Mouse (Mus musculus): ENCODE measurements around the gene Ppp1r12b. TPM values are rescaled to one million over a fixed set of nuclear protein-coding genes. Genes with fewer than 3 reads are reported as not detected.
A peak's percentile ranks its signal among the peaks of the same experiment; 100 is the strongest.

The Ppp1r12b gene
- polyA plus RNA-seq, 1 experiment from 2014 or later: 15.1 TPM

DNA sequence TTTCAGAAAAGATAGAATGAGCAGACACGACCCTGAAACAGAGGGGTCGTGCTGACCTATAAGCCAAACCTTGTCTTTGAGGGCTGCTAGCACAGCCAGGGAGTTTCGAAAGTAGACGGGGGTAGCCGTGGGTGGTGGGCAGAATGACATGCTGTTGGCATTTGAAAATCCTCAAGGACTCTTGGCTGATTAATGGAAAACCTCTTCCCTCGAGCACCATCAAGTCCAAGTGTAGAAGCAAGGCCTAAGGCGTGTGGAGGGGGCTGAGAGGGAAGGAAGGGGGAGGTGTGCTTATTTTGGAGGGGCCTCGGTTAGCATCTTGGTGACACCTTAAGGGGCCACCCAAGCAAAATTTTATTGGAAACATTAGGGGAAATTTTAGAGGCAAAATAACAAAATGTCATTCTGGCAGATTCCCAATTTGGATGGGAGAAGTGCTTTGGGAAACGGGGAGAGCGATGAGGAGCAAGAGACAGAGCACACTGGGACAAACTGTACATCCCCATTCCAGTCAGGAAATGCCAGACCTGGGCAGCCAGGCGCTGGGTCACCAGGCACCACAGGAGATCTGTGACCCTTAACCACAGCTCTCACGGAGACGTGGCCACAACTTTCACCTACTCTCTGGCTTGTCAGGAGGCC, 200.1 kb downstream of the Ppp1r12b start:
- H3K9ac ChIP-seq: no peak overlapping the region
- WGBS: 52% methylated on average over 13 of the region's 13 CpGs
- H3K36me3 ChIP-seq: 0 out of 2 replicates have a peak, but pooled peaks cover 6% of the 10 kb centered on the region
- no peaks in the 10 kb centered on the region for H3K27me3 ChIP-seq
- H3K9me3 ChIP-seq: no peaks in the 10 kb centered on the region
- no peak for ATAC-seq (ENCODE audit: low FRiP score, low read depth)
- peaks cover 26% of the 10 kb centered on the region for H3K4me1 ChIP-seq (replicated peaks)
- H3K4me2 ChIP-seq: no peak overlapping the region
- no peak overlapping the region for H3K4me3 ChIP-seq
- H3K27ac ChIP-seq (replicated peaks): 0 out of 2 replicates have a peak overlapping the region, but pooled peaks have one; percentile 67

DNA sequence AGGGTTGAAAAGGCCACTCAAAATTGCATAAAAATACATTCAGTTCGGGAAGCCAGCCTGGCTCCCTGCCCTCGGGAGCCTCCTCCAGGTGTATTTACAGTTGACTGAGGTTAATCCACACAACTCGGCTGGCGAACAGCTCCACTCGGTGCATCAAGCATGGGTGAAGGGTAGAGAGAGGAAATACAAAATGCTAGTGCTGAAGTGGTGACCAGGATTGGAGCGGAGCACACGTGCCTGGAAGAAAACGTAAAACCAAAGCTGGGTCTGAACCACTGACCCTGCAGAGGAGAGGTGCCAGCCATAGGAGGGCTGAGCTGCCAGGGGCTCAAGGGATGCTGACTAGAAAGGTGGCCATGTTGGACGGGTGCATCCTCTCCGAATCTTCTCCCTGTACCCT, 200.9 kb downstream of the Ppp1r12b start:
- 0 out of 2 replicates have a peak, but pooled peaks cover 6% of the 10 kb centered on the region for H3K36me3 ChIP-seq
- no peak overlapping the region for H3K9ac ChIP-seq
- peaks cover 26% of the 10 kb centered on the region for H3K4me1 ChIP-seq (replicated peaks)
- no peaks in the 10 kb centered on the region for H3K27me3 ChIP-seq
- H3K4me2 ChIP-seq: no peak overlapping the region
- 76% methylated on average over 10 of the region's 10 CpGs for WGBS
- no peak overlapping the region for H3K27ac ChIP-seq (replicated peaks)
- H3K9me3 ChIP-seq: no peaks in the 10 kb centered on the region
- no peak for ATAC-seq (ENCODE audit: low FRiP score, low read depth)
- no peak overlapping the region for H3K4me3 ChIP-seq

DNA sequence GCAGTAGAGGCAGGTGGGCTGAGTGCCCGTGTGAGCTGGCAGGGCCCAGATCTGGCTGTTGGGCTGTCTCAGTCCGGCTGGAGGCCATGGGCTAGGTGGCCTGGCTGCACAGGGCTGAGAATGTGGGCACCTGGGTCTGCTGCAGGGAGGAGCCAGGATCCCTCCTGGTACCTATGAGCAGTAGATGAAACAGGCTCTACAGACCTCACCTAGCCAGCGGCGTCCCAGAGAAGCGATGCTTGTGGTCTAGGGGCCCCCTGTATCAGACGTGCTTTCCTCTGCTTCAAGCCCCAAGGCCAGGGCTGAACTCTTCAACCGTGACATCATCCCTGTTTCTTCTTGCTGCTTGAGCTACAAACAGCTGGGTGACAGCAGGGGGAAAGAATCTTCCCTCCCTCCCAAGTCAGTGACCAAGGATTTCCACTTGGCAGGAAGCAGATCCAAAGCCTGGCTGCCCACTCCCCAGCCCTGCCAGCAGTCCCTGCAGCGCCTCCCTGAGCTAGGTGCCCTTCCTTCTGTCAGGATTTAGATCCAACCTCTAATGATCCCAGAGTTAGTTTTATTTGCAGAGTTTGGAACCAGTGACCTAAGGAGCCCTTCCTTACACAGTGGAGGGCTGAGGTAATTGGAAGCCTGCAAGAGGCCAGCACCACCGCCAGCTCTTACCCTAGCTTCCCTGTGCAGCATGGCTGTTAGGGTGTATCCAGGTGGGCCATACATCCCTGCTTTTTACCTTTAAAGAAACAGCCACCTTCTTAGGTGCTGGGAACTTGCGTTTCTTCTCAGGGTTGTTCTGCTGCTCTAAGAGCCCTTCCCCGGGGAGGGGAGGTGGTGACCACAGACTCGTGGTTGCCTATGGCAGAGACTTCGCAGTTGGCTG, 201.8 kb downstream of the Ppp1r12b start:
- H3K27ac ChIP-seq (replicated peaks): no peak overlapping the region
- H3K9me3 ChIP-seq: no peaks in the 10 kb centered on the region
- H3K36me3 ChIP-seq: no peaks in the 10 kb centered on the region
- 71% methylated on average over 13 of the region's 13 CpGs for WGBS
- H3K27me3 ChIP-seq: no peaks in the 10 kb centered on the region
- H3K4me1 ChIP-seq (replicated peaks): peaks cover 27% of the 10 kb centered on the region
- no peak overlapping the region for H3K4me3 ChIP-seq
- ATAC-seq (ENCODE audit: low FRiP score, low read depth): no peak
- no peak overlapping the region for H3K4me2 ChIP-seq
- no peak overlapping the region for H3K9ac ChIP-seq

DNA sequence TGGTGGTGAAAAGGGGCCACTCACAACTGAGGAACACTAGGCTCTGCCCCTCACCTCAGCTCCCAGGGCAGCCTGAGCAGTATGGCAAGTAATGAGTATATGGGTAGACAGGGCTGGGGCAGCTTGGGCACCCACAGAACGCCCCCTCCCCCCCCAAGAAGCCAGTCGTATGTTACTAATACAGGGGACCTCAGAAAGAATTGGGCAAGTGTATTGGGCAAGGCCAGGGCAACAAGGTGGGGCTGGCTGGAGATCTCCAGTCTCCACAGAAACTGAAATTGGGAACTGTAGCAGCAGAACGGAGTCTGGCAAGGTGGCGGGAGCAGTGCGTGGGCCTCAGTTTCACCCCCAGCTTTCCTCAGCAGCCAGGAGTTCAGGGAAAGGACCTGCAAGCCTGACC, 203.3 kb downstream of the Ppp1r12b start:
- Histone ChIP-seq H3K27me3 (no peaks in the 10 kb centered on the region), H3K9me3 (no peaks in the 10 kb centered on the region), H3K36me3 (no peaks in the 10 kb centered on the region), H3K4me1 (replicated peaks) (peaks cover 29% of the 10 kb centered on the region), H3K4me3 (no peak overlapping the region), H3K4me2 (no peak overlapping the region), H3K9ac (no peak overlapping the region), H3K27ac (replicated peaks) (no peak overlapping the region)
- 87% methylated on average over 5 of the region's 5 CpGs for WGBS
- no peak for ATAC-seq (ENCODE audit: low FRiP score, low read depth)

DNA sequence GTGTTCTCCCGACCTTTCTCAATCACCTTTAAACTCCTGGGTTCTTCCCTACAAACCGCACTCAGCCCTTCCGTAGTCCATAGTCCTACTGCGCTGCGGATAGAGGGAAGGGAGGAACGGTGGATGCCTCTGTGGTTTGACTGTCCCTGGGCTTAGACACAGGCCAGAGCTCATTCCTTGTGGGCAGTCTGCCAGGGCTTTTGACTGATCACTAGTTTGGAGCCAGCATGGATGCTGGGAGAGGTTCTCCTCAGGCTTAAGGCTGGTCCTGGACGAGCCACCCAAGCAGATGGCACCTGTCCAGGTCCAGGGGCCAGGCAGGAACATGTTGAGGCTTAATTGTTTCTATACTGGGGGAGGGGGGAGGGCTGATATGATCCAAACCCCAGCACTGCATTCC, 205.9 kb downstream of the Ppp1r12b start:
- Histone ChIP-seq H3K4me3 (no peak overlapping the region), H3K4me1 (replicated peaks) (peaks cover 11% of the 10 kb centered on the region), H3K9ac (no peak overlapping the region), H3K4me2 (no peak overlapping the region), H3K9me3 (no peaks in the 10 kb centered on the region), H3K36me3 (no peaks in the 10 kb centered on the region), H3K27ac (replicated peaks) (no peak overlapping the region), H3K27me3 (no peaks in the 10 kb centered on the region)
- 73% methylated on average over 7 of the region's 7 CpGs for WGBS
- no peak for ATAC-seq (ENCODE audit: low FRiP score, low read depth)

DNA sequence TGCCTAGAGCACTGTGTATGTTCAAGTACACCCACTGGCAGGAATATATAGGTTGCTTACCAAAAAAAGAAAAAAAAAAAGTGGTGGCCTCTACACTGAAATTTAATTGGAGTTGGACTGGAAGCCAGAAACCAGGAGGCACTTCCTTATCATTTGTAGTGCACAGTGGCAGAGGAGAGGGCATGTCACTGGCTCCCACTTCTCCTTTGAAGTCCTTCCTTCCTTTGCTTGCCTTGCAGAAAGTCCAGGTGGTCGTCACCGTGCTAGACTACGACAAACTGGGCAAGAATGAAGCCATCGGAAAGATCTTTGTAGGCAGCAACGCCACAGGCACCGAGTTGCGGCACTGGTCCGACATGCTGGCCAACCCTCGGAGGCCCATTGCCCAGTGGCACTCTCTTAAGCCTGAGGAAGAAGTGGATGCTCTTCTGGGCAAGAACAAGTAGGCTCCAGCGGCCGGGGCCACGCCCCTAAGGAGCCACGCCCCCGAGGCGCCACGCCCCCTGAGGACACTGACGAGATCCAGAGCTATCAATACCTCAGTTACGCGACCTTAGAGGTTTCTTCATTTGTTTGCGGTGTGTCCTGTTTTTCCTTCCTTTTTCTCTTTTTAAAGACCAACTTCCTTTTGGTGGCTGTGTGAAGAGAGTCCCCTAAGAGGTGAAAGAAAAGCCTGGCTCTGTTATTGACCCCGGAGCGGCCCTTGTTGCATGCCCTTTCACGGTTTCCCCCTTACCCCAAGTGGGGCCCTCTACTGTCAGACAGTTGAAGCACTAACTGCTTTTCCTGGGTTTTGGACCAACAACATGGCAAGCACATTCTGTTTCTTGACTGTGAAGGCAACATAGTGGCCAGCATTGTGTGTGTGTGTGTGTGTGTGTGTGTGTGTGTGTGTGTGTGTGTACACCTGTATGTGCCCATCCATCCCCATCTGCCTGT, 208.2 kb downstream of the Ppp1r12b start:
- no peak overlapping the region for H3K4me3 ChIP-seq
- H3K4me1 ChIP-seq (replicated peaks): peaks cover 3% of the 10 kb centered on the region; the same call in 1 of the 2 replicates
- H3K4me2 ChIP-seq: no peak overlapping the region
- WGBS: 22% methylated on average over 23 of the region's 23 CpGs
- no peak overlapping the region for H3K27ac ChIP-seq (replicated peaks)
- no peaks in the 10 kb centered on the region for H3K9me3 ChIP-seq
- H3K9ac ChIP-seq: no peak overlapping the region
- H3K27me3 ChIP-seq: no peaks in the 10 kb centered on the region
- ATAC-seq (ENCODE audit: low FRiP score, low read depth): no peak
- no peaks in the 10 kb centered on the region for H3K36me3 ChIP-seq

DNA sequence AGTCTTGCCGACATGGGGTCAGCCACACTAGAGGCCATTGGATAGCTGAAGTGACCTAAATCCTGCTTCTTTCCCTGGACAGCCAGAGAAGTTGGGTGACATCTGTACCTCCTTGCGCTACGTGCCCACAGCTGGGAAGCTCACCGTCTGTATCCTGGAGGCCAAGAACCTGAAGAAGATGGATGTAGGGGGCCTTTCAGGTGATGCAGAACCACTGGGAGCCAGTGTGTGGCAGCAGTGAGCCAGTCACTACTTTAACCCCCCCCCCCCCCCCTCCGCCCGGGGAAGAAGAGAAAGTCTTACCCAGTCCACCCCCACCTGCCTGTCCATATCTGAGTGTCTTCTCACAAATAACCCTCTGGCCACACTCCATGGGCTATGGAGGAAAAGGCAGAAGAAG, 210.1 kb downstream of the Ppp1r12b start:
- Histone ChIP-seq H3K4me2 (no peak overlapping the region), H3K9ac (no peak overlapping the region), H3K36me3 (no peaks in the 10 kb centered on the region), H3K27me3 (no peaks in the 10 kb centered on the region), H3K27ac (replicated peaks) (no peak overlapping the region), H3K4me1 (replicated peaks) (peaks cover 3% of the 10 kb centered on the region; the same call in 1 of the 2 replicates), H3K4me3 (no peak overlapping the region), H3K9me3 (no peaks in the 10 kb centered on the region)
- 57% methylated on average over 5 of the region's 6 CpGs for WGBS
- no peak for ATAC-seq (ENCODE audit: low FRiP score, low read depth)

DNA sequence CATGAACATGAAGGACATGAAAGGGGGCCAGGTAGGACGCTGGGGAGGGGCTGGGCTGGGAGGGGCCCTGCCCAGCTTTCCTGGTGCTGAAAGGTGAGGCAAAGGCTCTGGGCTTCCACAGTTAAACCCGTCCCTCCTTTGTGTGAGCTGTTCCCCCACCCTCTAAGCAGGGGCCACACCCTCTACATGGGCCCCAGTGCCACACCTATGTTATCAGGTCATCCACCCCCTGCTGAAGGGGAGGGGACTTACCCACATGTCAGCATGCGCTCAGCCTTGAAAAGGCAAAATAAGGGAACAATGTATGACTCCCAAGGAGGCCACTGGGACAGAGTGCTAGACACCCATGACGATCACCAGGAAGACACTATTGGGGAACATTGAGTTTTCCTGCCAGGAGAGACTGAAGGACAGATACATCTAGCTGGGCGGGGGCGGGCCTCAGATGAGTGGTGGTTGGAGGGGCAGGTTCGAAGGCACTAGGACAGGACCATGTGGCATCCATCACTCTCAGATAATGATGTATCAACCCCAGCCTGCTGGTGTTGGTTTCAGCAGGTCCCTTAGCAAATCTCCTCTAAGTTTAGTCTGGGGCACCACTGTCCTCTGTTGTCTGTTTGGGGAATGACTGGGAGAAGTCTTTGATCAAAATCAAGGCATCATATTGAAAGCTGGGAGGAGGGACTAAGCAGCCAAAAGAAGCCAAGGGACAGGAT, 213.6 kb downstream of the Ppp1r12b start:
- Histone ChIP-seq H3K9ac (no peak overlapping the region), H3K4me1 (replicated peaks) (no peaks in the 10 kb centered on the region), H3K27me3 (no peaks in the 10 kb centered on the region), H3K9me3 (no peaks in the 10 kb centered on the region), H3K4me3 (no peak overlapping the region), H3K36me3 (no peaks in the 10 kb centered on the region), H3K4me2 (no peak overlapping the region), H3K27ac (replicated peaks) (no peak overlapping the region)
- 84% methylated on average over 7 of the region's 7 CpGs for WGBS
- no peak for ATAC-seq (ENCODE audit: low FRiP score, low read depth)

DNA sequence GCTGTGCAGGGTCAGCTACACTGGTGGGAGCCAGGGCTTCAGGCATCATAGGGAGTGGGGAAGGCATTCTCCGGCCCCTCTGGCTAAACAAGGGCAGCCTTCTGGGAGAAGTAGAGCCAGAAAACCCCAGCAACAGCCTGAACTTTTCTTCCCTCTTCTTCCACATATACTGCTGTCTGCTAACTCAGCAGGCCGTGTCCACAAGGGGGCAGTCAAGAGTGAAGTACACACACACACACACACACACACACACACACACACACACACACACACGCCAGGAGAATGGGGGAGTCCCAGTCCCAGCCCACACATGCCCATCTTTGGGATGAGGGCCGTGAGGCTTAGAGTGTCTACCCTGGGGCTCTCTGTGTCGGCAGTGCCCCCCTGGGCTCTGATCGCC, 214.3 kb downstream of the Ppp1r12b start:
- H3K4me3 ChIP-seq: no peak overlapping the region
- H3K27me3 ChIP-seq: no peaks in the 10 kb centered on the region
- WGBS: 85% methylated on average over 6 of the region's 6 CpGs
- no peaks in the 10 kb centered on the region for H3K36me3 ChIP-seq
- H3K27ac ChIP-seq (replicated peaks): no peak overlapping the region
- ATAC-seq (ENCODE audit: low FRiP score, low read depth): no peak
- H3K4me2 ChIP-seq: no peak overlapping the region
- H3K4me1 ChIP-seq (replicated peaks): no peaks in the 10 kb centered on the region
- H3K9ac ChIP-seq: no peak overlapping the region
- no peaks in the 10 kb centered on the region for H3K9me3 ChIP-seq

DNA sequence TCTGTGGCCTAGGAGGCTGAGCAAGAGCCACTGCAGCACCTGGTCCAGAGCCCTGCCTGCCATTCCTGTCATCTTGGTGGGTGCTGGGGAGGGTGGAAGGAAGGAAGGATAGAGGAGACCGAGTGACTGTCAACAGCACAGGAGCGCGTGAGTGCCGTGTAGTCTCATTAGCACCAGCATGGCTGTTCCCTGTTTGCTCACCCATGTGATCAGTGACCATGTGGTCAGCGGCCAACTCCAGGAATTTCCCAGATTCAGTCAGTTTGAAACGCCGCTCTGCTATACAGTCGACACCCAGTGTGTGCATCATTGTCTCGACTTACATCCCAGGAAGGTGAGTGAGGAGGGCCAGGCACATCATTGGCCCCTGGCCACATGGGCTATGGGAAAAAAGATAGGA, 218.3 kb downstream of the Ppp1r12b start:
- 0 out of 2 replicates have a peak, but pooled peaks have one; percentile 27 for ATAC-seq (ENCODE audit: low FRiP score, low read depth)
- H3K4me1 ChIP-seq (replicated peaks): no peaks in the 10 kb centered on the region
- no peak overlapping the region for H3K27ac ChIP-seq (replicated peaks)
- no peak overlapping the region for H3K4me3 ChIP-seq
- peak overlapping the region; percentile 23 for H3K4me2 ChIP-seq
- H3K36me3 ChIP-seq: no peaks in the 10 kb centered on the region
- H3K9ac ChIP-seq: no peak overlapping the region
- 63% methylated on average over 9 of the region's 9 CpGs for WGBS
- H3K9me3 ChIP-seq: no peaks in the 10 kb centered on the region
- H3K27me3 ChIP-seq: no peaks in the 10 kb centered on the region

DNA sequence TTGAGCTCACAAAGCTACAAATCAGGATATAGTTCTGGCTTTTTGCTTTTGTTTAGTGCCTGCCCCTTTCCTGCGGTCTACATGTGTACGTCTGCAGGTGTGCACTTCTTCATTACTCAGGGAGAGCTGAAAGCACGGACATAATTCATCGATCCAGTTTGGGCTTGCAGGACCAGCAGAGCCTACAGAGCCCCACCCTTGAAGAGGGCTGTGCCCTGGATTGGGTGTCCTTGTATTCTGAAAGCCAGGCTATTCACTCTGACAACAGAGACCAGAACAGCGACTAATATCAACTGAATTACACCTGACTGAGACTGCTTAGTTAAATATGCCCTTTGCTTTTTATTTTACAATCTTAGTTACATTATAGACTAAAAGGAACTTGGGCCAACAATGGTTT, 222.1 kb downstream of the Ppp1r12b start:
- no peak overlapping the region for H3K4me2 ChIP-seq
- H3K9ac ChIP-seq: no peak overlapping the region
- H3K9me3 ChIP-seq: no peaks in the 10 kb centered on the region
- H3K27ac ChIP-seq (replicated peaks): no peak overlapping the region
- H3K27me3 ChIP-seq: no peaks in the 10 kb centered on the region
- no peak overlapping the region for H3K4me3 ChIP-seq
- H3K36me3 ChIP-seq: no peaks in the 10 kb centered on the region
- peaks cover 4% of the 10 kb centered on the region; the same call in 1 of the 2 replicates for H3K4me1 ChIP-seq (replicated peaks)
- 92% methylated on average over 5 of the region's 5 CpGs for WGBS
- no peak for ATAC-seq (ENCODE audit: low FRiP score, low read depth)

Data from hindbrain, embryonic 15.5 days (tissue).